Mouse (Mus musculus) lung, adult 2 months (tissue): ENCODE results near the gene T2. TPM values are rescaled to one million over a fixed set of nuclear protein-coding genes. Genes with fewer than 3 reads are reported as not detected.

Experiments used
- DNase-seq: peaks from one replicate; pipeline ENCODE4 v3.0.0; 2022
- H3K4me1 ChIP-seq: fragments of 200-500 bp; 2 replicates; pipeline ENCODE4 v1.6.1; 2011; ENCODE audit warnings: low read length; ENCODE audit not compliant: control insufficient read depth, insufficient read depth
- H3K4me3 ChIP-seq: fragments of 200-500 bp; replicated peaks from 2 replicates; pipeline ENCODE3; 2011; ENCODE audit warnings: low read depth, mild to moderate bottlenecking, control low read depth, low read length; ENCODE audit errors: extremely low read depth
- CTCF ChIP-seq: fragments of 200-500 bp; IDR thresholded peaks from 2 replicates; pipeline ENCODE4 v1.5.1; 2011; ENCODE audit warnings: mild to moderate bottlenecking, low read length, control low read depth; ENCODE audit not compliant: insufficient read depth
- POLR2A ChIP-seq: fragments of 200-500 bp; IDR thresholded peaks from 2 replicates; pipeline ENCODE4 v1.6.1; 2011; ENCODE audit warnings: low read depth, mild to moderate bottlenecking, control low read depth, low read length, borderline replicate concordance; ENCODE audit errors: extremely low read depth
- WGBS: fragments of 180-500 bp; shearing (Covaris S2); methylation state at CpG from one replicate; pipeline ENCODE4 v1.1.7; 2018; 5-methylcytosine and 5-hydroxymethylcytosine counted together
- polyA plus RNA-seq: library from polyadenylated mRNA; depleted of rRNA; stranded (reverse); fragments of >200 nt; gene quantifications from 2 replicates; pipeline ENCODE4 v1.2.3, GENCODE M21; 2012; rRNA removed

The T2 gene
- polyA plus RNA-seq, 1 experiment: 3.7 TPM

DNA sequence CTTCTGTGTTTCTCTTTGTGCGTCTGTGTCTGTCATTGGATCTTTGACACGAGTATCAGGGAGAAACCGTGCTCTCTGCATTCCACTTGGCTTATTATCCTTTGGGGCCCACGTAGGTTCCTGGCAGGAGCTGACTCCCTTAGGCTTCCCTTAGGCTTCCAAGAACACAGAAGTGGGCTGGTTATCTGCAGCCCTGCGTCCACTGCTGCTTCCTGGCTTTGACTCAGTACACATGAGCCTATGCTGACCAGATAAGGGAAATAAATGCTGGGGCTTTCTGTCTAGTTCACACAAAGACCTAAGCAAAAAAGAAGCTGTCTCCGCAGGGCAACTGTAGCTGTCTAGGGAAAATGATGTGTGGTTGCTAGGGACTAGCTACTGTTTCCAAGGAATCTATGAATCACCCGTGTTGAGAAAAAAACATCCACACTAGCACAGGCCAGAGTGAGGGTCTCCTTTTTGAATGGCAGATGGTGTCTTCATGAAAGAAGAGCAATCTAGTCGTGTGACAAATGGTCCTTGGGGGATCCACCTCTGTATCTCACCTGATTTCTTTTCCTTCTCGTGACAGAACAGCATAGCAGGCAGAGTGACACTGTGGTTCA, 101.2 kb downstream of the T2 start:
- H3K4me1 ChIP-seq: no peaks in the 10 kb centered on the region
- TF ChIP-seq CTCF (no peak), POLR2A (no peak)
- no peak for DNase-seq
- no peak overlapping the region for H3K4me3 ChIP-seq
- WGBS: 31% methylated on average over 9 of the region's 9 CpGs

DNA sequence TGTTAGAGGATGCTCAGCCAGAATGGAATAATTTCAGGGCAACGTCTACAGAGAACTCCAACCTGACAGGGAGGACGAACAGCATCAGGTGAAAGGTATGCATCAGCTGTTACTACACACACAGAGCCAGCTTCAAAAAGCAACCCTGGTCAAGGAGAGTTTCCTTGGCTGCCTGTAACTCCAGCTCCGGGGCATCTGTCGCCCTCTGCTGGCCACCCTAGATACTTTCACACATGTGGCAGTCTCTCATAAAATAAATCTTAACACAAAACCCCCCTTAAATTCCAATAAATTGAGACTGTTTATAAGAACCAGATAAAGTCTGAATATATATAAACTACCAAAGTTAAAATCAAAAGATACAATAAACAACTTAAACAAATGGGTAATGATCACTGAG, 105.8 kb downstream of the T2 start:
- no peaks in the 10 kb centered on the region for H3K4me1 ChIP-seq
- WGBS: 6% methylated on average over 4 of the region's 4 CpGs
- no peak overlapping the region for H3K4me3 ChIP-seq
- TF ChIP-seq POLR2A (no peak), CTCF (peak; percentile 65)
- DNase-seq: peak; percentile 16

DNA sequence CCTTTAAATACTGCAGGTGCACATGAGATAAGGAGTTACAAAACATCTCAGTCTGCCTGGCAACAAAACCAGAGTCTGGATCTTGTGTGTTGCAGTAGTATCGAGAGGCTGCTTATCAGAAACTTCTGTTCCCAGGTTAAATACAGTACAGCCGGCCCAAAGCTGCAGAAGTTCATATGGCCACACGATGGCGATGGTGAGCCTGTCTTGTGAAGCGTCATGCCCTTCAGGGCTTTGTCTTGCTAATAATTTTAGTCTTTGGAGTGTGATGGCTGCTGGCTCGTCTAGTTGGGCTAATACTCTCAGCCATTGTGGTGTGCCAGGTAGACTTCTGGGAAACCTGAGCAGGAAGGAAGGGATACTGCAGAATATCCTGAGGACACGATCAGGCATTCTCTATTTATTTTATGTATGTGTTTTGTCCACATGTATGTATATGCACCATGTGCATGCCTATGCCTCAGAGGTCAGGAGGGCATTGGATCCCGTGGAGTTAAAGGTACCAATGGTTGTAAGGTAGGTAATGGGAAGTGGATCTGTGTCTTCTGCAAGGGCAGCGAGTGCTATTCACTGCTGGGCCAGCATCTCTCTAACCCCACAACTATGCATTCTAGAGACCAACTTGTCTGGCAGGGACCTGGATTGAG, 107.8 kb downstream of the T2 start:
- 22% methylated on average over 9 of the region's 9 CpGs for WGBS
- peak; percentile 32 for DNase-seq
- TF ChIP-seq CTCF (peak; percentile 87), POLR2A (no peak)
- no peaks in the 10 kb centered on the region for H3K4me1 ChIP-seq
- no peak overlapping the region for H3K4me3 ChIP-seq

DNA sequence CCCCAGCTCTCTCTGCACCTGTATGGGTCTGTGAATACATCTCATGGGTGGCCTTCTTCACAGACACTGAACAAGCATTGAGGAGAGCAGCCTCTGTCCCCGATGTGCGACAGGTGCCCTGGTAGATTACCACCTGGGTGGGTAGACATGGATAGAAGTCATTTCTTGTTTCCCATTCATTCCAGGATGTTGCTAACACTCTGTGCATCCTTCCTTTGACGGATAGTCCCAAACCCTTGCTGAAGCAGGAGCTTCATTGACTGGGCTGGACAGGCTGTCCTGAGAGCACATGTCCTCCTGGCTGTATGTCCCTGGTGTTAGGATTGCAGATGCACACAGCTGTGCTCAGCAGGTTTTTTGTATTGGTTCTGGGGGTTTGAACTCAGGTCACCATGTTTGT, 112.0 kb downstream of the T2 start:
- TF ChIP-seq POLR2A (no peak), CTCF (no peak)
- no peaks in the 10 kb centered on the region for H3K4me1 ChIP-seq
- no peak overlapping the region for H3K4me3 ChIP-seq
- WGBS: 81% methylated on average over 3 of the region's 3 CpGs
- no peak for DNase-seq

DNA sequence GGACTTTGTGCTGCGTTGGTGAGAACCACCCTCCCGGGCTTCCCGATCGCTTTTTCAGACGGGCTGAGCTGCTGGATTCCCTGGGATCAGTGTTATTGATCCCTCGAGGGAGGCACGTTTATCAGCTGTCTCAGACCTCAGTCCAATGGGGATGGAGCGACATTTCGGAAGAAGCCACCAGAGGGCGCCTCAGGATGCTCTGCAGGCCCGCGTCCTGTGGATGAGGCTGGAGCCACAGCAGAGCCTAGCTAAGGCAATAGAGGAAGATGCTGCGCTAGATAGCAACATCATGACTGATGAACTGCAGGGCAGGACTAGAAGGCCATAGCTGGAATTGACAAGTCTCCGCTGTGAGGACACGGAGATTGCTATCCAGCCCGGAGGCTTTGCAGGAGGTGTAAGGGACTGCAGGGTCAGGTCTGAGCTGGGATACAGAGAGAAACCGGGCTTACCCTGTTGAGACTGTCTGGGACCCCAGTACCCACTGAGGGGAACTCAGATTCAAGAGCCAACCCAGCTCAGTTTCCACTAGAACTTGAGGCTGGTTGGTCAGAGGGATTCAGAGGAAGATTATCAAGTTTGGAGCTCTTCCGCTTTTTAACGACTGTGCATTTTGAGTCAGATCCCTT, 113.0 kb downstream of the T2 start:
- peak; percentile 63 for DNase-seq
- TF ChIP-seq POLR2A (no peak), CTCF (peak; percentile 64)
- Histone ChIP-seq H3K4me3 (no peak overlapping the region), H3K4me1 (no peaks in the 10 kb centered on the region)
- 14% methylated on average over 19 of the region's 19 CpGs for WGBS

Other genes with a start within 250 kb of the T2 start
- 1.7 and 2.9 TPM in 2 replicates for gene Gm49673, start 208.2 kb upstream of the T2 start, polyA plus RNA-seq
- 50.1 and 50.6 TPM in 2 replicates for gene Rnaset2a, start 207.9 kb upstream of the T2 start, polyA plus RNA-seq
- gene Fgfr1op, start 190.5 kb upstream of the T2 start, polyA plus RNA-seq: 1.7 and 3.4 TPM in 2 replicates
- 2.4 and 4.8 TPM in 2 replicates for gene Ccr6, start 119.9 kb upstream of the T2 start, polyA plus RNA-seq
- 68.3 and 103 TPM in 2 replicates for gene Mpc1, start 73.1 kb upstream of the T2 start, polyA plus RNA-seq
- gene Sft2d1, start 44.9 kb upstream of the T2 start, polyA plus RNA-seq: 74.2 and 78.1 TPM in 2 replicates
- gene Prr18, start 18.5 kb upstream of the T2 start, polyA plus RNA-seq: 14.4 and 16.1 TPM in 2 replicates
- 0.20 TPM in 2 replicates for gene T, start 78.4 kb downstream of the T2 start, polyA plus RNA-seq
- gene Pde10a, start 169.4 kb downstream of the T2 start, polyA plus RNA-seq: 0.42 and 0.62 TPM in 2 replicates
- gene Gm17087, start 211.0 kb downstream of the T2 start, polyA plus RNA-seq: not detected in 2 replicates